Mouse (Mus musculus): ENCODE measurements at regions not wholly inside any gene's neighbourhood (a gene's known extent, or its start where the extent isn't known, plus 50 kb on each side); places are given as distances from the start of the nearest gene placed in this dataset.

DNA sequence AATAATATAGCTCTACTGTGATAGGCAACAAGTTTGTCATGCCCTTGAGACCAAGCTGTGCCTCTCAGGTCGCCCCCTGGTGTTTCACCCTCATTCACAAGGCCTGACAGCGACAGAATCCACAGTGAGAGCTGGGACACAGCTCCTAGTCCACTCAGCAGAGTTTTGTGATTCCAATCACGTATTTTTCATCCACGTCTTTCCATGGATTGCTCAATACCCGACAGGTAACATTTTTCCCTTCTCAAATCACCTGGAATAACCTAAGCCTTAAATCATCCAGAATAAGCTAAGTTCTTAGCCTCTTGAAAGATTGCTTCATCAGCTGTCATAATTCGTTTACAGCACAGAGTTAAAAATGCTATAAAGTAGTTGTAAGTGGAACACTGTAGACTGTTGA, 211.3 kb downstream of the Ccdc91 start:
- H3K4me3 ChIP-seq (ENCODE audit: control insufficient read depth, low read depth, low read length), result no peak overlapping the region
- peaks cover 2% of the 10 kb centered on the region for H3K4me1 ChIP-seq (ENCODE audit: control insufficient read depth, insufficient read depth, low read length)
- no peak overlapping the region for H3K27ac ChIP-seq (ENCODE audit: control insufficient read depth, insufficient read depth, low read depth, low read length)
- no peaks in the 10 kb centered on the region for H3K36me3 ChIP-seq (ENCODE audit: control insufficient read depth, insufficient read depth, low read length)
- H3K27me3 ChIP-seq (ENCODE audit: control insufficient read depth, insufficient read depth, low read length), result no peaks in the 10 kb centered on the region
- no peak for TF ChIP-seq CTCF (IDR thresholded peaks at IDR 0.05; ENCODE audit: control insufficient read depth, insufficient read depth, insufficient replicate concordance, low read depth, low read length)
- no peak for TF ChIP-seq POLR2A (IDR thresholded peaks at IDR 0.05; ENCODE audit: control insufficient read depth, low read depth, low read length)

DNA sequence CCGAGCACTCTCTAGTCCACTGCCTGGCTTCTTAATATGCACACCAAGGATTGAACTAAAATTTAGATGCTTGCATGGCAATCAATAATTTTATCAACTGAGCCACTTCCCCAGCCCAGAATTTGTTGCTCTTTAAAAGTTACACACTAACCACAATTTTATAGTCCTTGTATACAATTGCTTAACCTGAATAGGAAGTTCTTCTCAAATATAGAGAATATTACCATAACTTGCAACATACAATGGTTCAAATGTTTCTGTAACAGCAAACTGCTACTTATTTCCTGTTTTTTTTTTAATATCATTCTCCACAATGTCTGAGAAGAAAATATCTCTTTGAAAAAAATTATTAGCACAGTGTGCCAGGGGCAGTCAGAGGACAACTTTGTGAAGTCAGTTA, 222.6 kb downstream of the Ccdc91 start:
- no peaks in the 10 kb centered on the region for H3K4me1 ChIP-seq (ENCODE audit: control insufficient read depth, insufficient read depth, low read length)
- H3K27me3 ChIP-seq (ENCODE audit: control insufficient read depth, insufficient read depth, low read length), result no peaks in the 10 kb centered on the region
- no peak overlapping the region for H3K27ac ChIP-seq (ENCODE audit: control insufficient read depth, insufficient read depth, low read depth, low read length)
- no peak for TF ChIP-seq POLR2A (IDR thresholded peaks at IDR 0.05; ENCODE audit: control insufficient read depth, low read depth, low read length)
- no peak for TF ChIP-seq CTCF (IDR thresholded peaks at IDR 0.05; ENCODE audit: control insufficient read depth, insufficient read depth, insufficient replicate concordance, low read depth, low read length)
- no peaks in the 10 kb centered on the region for H3K36me3 ChIP-seq (ENCODE audit: control insufficient read depth, insufficient read depth, low read length)
- H3K4me3 ChIP-seq (ENCODE audit: control insufficient read depth, low read depth, low read length), result no peak overlapping the region

- no peak overlapping the region for H3K4me3 ChIP-seq (ENCODE audit: control insufficient read depth, low read depth, low read length)
- H3K27ac ChIP-seq (ENCODE audit: control insufficient read depth, insufficient read depth, low read depth, low read length), result no peak overlapping the region
- TF ChIP-seq CTCF (IDR thresholded peaks at IDR 0.05; ENCODE audit: control insufficient read depth, insufficient read depth, insufficient replicate concordance, low read depth, low read length), result no peak
- no peak for TF ChIP-seq POLR2A (IDR thresholded peaks at IDR 0.05; ENCODE audit: control insufficient read depth, low read depth, low read length)
- no peaks in the 10 kb centered on the region for H3K36me3 ChIP-seq (ENCODE audit: control insufficient read depth, insufficient read depth, low read length)
- no peaks in the 10 kb centered on the region for H3K27me3 ChIP-seq (ENCODE audit: control insufficient read depth, insufficient read depth, low read length)
- no peaks in the 10 kb centered on the region for H3K4me1 ChIP-seq (ENCODE audit: control insufficient read depth, insufficient read depth, low read length)
Measured at GRCm38 (mm10) chr6:147699449-147699848, 223.8 kb downstream of the Ccdc91 start.

DNA sequence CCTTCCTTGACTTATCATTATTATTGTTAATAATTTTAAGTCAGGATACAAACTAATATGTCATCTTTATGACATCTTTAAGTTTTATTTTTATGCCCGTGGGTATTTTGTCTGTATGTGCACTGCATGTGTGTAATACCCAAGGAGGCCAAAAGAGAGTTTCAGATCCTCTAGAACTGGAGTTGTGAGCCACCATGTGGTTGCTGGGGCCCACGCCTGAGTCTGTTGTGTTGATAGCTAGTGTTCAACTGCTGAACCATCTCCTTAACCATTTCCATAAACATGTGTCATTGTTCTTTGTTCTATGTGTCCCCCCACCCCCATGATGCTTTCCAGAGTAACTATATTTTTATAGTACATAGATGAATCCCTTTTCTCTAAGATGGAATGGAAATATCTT, 225.0 kb downstream of the Ccdc91 start:
- Histone ChIP-seq H3K36me3 (ENCODE audit: control insufficient read depth, insufficient read depth, low read length) (no peaks in the 10 kb centered on the region), H3K4me1 (ENCODE audit: control insufficient read depth, insufficient read depth, low read length) (no peaks in the 10 kb centered on the region), H3K27me3 (ENCODE audit: control insufficient read depth, insufficient read depth, low read length) (no peaks in the 10 kb centered on the region), H3K4me3 (ENCODE audit: control insufficient read depth, low read depth, low read length) (no peak overlapping the region), H3K27ac (ENCODE audit: control insufficient read depth, insufficient read depth, low read depth, low read length) (no peak overlapping the region)
- TF ChIP-seq CTCF (IDR thresholded peaks at IDR 0.05; ENCODE audit: control insufficient read depth, insufficient read depth, insufficient replicate concordance, low read depth, low read length) (no peak), POLR2A (IDR thresholded peaks at IDR 0.05; ENCODE audit: control insufficient read depth, low read depth, low read length) (no peak)

- TF ChIP-seq CTCF (IDR thresholded peaks at IDR 0.05; ENCODE audit: control insufficient read depth, insufficient read depth, insufficient replicate concordance, low read depth, low read length), result no peak
- TF ChIP-seq POLR2A (IDR thresholded peaks at IDR 0.05; ENCODE audit: control insufficient read depth, low read depth, low read length), result no peak
- Histone ChIP-seq H3K27ac (ENCODE audit: control insufficient read depth, insufficient read depth, low read depth, low read length) (no peak overlapping the region), H3K27me3 (ENCODE audit: control insufficient read depth, insufficient read depth, low read length) (no peaks in the 10 kb centered on the region), H3K4me1 (ENCODE audit: control insufficient read depth, insufficient read depth, low read length) (no peaks in the 10 kb centered on the region), H3K36me3 (ENCODE audit: control insufficient read depth, insufficient read depth, low read length) (no peaks in the 10 kb centered on the region), H3K4me3 (ENCODE audit: control insufficient read depth, low read depth, low read length) (no peak overlapping the region)
Measured at GRCm38 (mm10) chr6:147701956-147702355, 226.3 kb downstream of the Ccdc91 start.

DNA sequence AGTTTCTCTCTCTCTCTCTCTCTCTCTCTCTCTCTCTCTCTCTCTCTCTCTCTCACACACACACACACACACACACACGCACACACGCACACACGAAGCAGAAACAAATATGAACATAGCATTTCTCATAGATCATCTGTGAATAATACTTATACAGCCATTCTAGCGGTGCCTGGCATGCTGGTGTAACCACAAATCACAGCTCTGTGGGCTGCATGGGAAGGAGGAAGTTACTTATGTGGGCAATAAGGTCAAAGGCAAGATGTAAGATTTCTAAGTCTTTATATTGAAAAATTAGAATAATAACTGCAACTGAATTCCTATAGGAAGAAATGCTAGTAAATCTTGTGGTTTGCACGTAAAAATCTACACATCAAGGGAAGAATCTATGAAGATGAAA, 228.7 kb downstream of the Ccdc91 start:
- no peaks in the 10 kb centered on the region for H3K27me3 ChIP-seq (ENCODE audit: control insufficient read depth, insufficient read depth, low read length)
- H3K36me3 ChIP-seq (ENCODE audit: control insufficient read depth, insufficient read depth, low read length), result no peaks in the 10 kb centered on the region
- no peaks in the 10 kb centered on the region for H3K4me1 ChIP-seq (ENCODE audit: control insufficient read depth, insufficient read depth, low read length)
- TF ChIP-seq CTCF (IDR thresholded peaks at IDR 0.05; ENCODE audit: control insufficient read depth, insufficient read depth, insufficient replicate concordance, low read depth, low read length) (no peak), POLR2A (IDR thresholded peaks at IDR 0.05; ENCODE audit: control insufficient read depth, low read depth, low read length) (no peak)
- H3K27ac ChIP-seq (ENCODE audit: control insufficient read depth, insufficient read depth, low read depth, low read length), result no peak overlapping the region
- H3K4me3 ChIP-seq (ENCODE audit: control insufficient read depth, low read depth, low read length), result no peak overlapping the region

DNA sequence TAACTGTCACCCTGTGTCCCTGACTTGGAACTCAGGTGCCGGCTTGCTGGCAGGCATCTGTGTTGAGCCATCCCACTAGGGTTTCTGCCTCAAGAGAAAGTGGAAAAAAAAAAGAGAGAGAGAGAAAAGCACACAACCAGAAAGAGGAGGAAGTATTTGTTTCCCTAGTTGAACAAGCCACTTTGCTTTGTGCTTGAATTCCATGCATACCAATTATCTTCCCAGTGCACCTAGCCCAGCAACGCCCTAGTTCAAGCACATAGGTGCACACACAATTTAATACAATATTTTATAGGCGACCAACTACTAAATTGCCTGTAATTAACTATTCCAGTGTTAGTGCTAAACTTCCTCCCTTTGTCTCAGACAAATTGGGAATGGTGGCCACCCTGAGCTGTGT, 230.3 kb downstream of the Ccdc91 start:
- H3K27me3 ChIP-seq (ENCODE audit: control insufficient read depth, insufficient read depth, low read length), result no peaks in the 10 kb centered on the region
- H3K4me1 ChIP-seq (ENCODE audit: control insufficient read depth, insufficient read depth, low read length), result no peaks in the 10 kb centered on the region
- H3K36me3 ChIP-seq (ENCODE audit: control insufficient read depth, insufficient read depth, low read length), result no peaks in the 10 kb centered on the region
- TF ChIP-seq CTCF (IDR thresholded peaks at IDR 0.05; ENCODE audit: control insufficient read depth, insufficient read depth, insufficient replicate concordance, low read depth, low read length) (no peak), POLR2A (IDR thresholded peaks at IDR 0.05; ENCODE audit: control insufficient read depth, low read depth, low read length) (no peak)
- H3K27ac ChIP-seq (ENCODE audit: control insufficient read depth, insufficient read depth, low read depth, low read length), result no peak overlapping the region
- H3K4me3 ChIP-seq (ENCODE audit: control insufficient read depth, low read depth, low read length), result no peak overlapping the region

DNA sequence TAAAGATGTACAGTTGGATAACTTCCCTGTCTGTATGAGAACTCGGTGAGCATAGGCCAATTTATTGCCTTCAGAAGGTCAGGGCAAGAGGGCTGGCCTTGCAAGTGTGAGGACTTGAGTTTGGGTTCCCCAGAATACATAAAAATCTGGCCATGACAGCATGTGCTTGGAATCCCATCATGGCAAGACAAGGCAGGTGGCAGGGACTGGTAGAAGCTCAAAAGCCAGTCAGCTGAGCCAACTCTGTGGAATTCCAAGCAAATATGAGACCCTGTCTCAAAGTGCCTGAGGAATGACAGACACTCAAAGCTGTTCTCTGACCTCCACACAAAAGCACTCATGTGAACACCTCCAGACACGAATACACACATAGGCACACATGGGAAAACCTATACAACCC, 231.1 kb downstream of the Ccdc91 start:
- H3K36me3 ChIP-seq (ENCODE audit: control insufficient read depth, insufficient read depth, low read length), result no peaks in the 10 kb centered on the region
- H3K27ac ChIP-seq (ENCODE audit: control insufficient read depth, insufficient read depth, low read depth, low read length), result no peak overlapping the region
- H3K4me1 ChIP-seq (ENCODE audit: control insufficient read depth, insufficient read depth, low read length), result no peaks in the 10 kb centered on the region
- H3K27me3 ChIP-seq (ENCODE audit: control insufficient read depth, insufficient read depth, low read length), result no peaks in the 10 kb centered on the region
- TF ChIP-seq POLR2A (IDR thresholded peaks at IDR 0.05; ENCODE audit: control insufficient read depth, low read depth, low read length) (no peak), CTCF (IDR thresholded peaks at IDR 0.05; ENCODE audit: control insufficient read depth, insufficient read depth, insufficient replicate concordance, low read depth, low read length) (no peak)
- H3K4me3 ChIP-seq (ENCODE audit: control insufficient read depth, low read depth, low read length), result no peak overlapping the region
